Mouse (Mus musculus): ENCODE data around the gene D1Ertd622e.

GRCm38 (mm10) chr1:97578025-97578417 is 83.9 kb downstream of the D1Ertd622e start:
- no peak for TF ChIP-seq POLR2A (IDR thresholded peaks at IDR 0.05; ENCODE audit: low read depth, low read length)
- TF ChIP-seq CTCF (conservative IDR thresholded peaks at IDR 0.05; ENCODE audit: insufficient read depth, insufficient read length, low read depth, low read length) = no peak

Measured in kidney, adult 2 months (tissue).